Mouse (Mus musculus): Measurements from ENCODE around the gene Slc16a12.
"Not testable (repeated sequence)": the region's sequence is repeated elsewhere in the genome, so short reads cannot be mapped to it uniquely, and the experiment has no call there.

GRCm38 (mm10) chr19:34747969-34748368 is 880 bp upstream of the Slc16a12 start:
- not testable (repeated sequence) for TF ChIP-seq CTCF (IDR thresholded peaks at IDR 0.05; ENCODE audit: control insufficient read depth, insufficient read depth, insufficient read length); MYOG (IDR thresholded peaks at IDR 0.05; ENCODE audit: control insufficient read depth, extremely low read depth, insufficient read length)

Measured in C2C12 (cell line).